Mouse (Mus musculus) embryonic facial prominence, embryonic 11.5 days (tissue): ENCODE results near the gene Zfp661. TPM values are rescaled to one million over a fixed set of nuclear protein-coding genes. Genes with fewer than 3 reads are reported as not detected.
"Not testable (repeated sequence)": the region's sequence is repeated elsewhere in the genome, so short reads cannot be mapped to it uniquely, and the experiment has no call there.

ENCODE experiments used
- ATAC-seq: fragments of 200-750 bp; cut with Nextera tagmentation; replicated peaks from 2 replicates; pipeline ENCODE4 v1.8.0; 2017; ENCODE audit warnings: low read depth; ENCODE audit not compliant: insufficient number of reproducible peaks, low FRiP score, low TSS enrichment
- DNase-seq: peaks from one replicate; pipeline ENCODE4 v3.0.0-alpha.2; 2015; ENCODE audit warnings: low spot score
- H3K27ac ChIP-seq: fragments of 300-500 bp; sonication (generic); replicated peaks from 2 replicates; pipeline ENCODE4 v1.5.1; 2014; ENCODE audit warnings: mild to moderate bottlenecking, low read depth, low read length, control low read depth
- H3K27me3 ChIP-seq: fragments of 300-500 bp; sonication (generic); 2 replicates; pipeline ENCODE4 v1.6.1; 2014; ENCODE audit warnings: mild to moderate bottlenecking, low read length, moderate library complexity, mixed read lengths; ENCODE audit not compliant: control insufficient read depth, insufficient read depth
- H3K36me3 ChIP-seq: fragments of 300-500 bp; sonication (generic); replicated peaks from 2 replicates; pipeline ENCODE4 v1.6.1; 2014; ENCODE audit warnings: low read depth, mild to moderate bottlenecking, low read length, moderate library complexity, mixed read lengths; ENCODE audit not compliant: control insufficient read depth, insufficient read depth
- H3K4me1 ChIP-seq: fragments of 300-500 bp; sonication (generic); 2 replicates; pipeline ENCODE4 v1.6.1; 2014; ENCODE audit warnings: low read length, mixed read lengths; ENCODE audit not compliant: control insufficient read depth, insufficient read depth
- H3K4me2 ChIP-seq: fragments of 300-500 bp; sonication (generic); 2 replicates; pipeline ENCODE4 v1.6.1; 2014; ENCODE audit warnings: low read depth, mild to moderate bottlenecking, control low read depth, low read length, moderate library complexity
- H3K4me3 ChIP-seq: fragments of 300-500 bp; sonication (generic); 2 replicates; pipeline ENCODE4 v1.5.1; 2014; ENCODE audit warnings: low read depth, low read length, control low read depth
- H3K9ac ChIP-seq: fragments of 300-500 bp; sonication (generic); replicated peaks from 2 replicates; pipeline ENCODE4 v1.6.1; 2014; ENCODE audit warnings: mild to moderate bottlenecking, control low read depth, low read length
- H3K9me3 ChIP-seq: fragments of 300-500 bp; sonication (generic); replicated peaks from 2 replicates; pipeline ENCODE4 v1.6.1; 2016; ENCODE audit warnings: mild to moderate bottlenecking, low read length, inconsistent platforms, mixed read lengths; ENCODE audit not compliant: control insufficient read depth
- WGBS: fragments of 180-500 bp; shearing (Covaris S2); extraction: QIAGEN DNeasy Blood & Tissue Kit; methylation state at CpG from one replicate; pipeline ENCODE4 v1.1.7; 2014; 5-methylcytosine and 5-hydroxymethylcytosine counted together
- polyA plus RNA-seq: library from polyadenylated mRNA; unstranded; fragments of >200 nt; fragmentation: Nextera tagmentation; extraction: Ambion mirVana; gene quantifications from 2 replicates; pipeline ENCODE4 v1.2.1, GENCODE M21; 2014

Gene Zfp661
- polyA plus RNA-seq, 1 experiment from 2014 or later: 7.5 TPM

DNA sequence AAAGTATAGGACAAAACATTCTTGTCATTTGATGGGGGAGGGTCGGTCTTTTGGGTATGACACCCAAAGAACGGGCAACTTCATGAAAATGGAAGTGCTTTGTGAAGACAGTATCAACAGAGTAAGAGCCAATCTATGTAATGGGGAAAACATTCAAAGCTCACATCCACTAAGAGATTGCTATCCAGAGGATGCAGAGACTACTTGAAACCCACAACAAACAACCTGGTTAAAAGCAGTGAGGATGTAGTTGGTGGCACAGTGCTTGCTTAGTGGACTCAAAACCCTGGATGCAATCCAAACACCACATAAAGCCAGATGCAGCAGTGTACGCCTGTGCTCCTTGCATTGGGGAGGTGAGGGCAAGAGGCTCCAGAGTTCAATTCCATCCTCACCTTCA lies 32.4 kb upstream of the Zfp661 start:
- Histone ChIP-seq H3K27me3 (no peaks in the 10 kb centered on the region), H3K4me1 (no peaks in the 10 kb centered on the region), H3K9ac (no peak overlapping the region), H3K9me3 (no peaks in the 10 kb centered on the region), H3K4me3 (no peak overlapping the region), H3K4me2 (no peak overlapping the region), H3K36me3 (no peaks in the 10 kb centered on the region), H3K27ac (no peak overlapping the region)
- DNase-seq (no peak), ATAC-seq (no peak)
- WGBS: 86% methylated on average over 3 of the region's 3 CpGs

DNA sequence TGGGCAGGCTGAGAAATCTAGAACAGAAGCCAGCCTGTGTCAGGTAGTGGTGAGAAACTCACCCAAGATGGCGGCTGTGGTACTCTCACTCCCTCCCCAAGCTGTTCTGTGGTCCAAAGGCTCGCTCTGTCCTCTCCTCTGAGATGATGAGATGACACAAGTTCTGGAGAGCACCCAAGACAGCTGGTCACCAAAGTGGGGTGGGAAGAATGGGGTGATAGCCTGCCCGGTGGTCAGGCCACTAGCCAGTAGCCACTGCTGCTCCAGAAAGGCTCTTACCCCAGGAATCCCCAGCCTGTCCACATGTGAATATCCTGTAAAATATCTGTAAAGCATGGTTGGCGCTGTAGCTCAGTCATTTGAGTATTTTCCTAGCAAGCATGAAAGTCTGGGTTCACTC lies 25.4 kb upstream of the Zfp661 start:
- H3K36me3 ChIP-seq: no peaks in the 10 kb centered on the region
- no peaks in the 10 kb centered on the region for H3K27me3 ChIP-seq
- no peak for ATAC-seq
- whole genome bisulfite sequencing: 96% methylated on average over 4 of the region's 4 CpGs
- no peaks in the 10 kb centered on the region for H3K4me1 ChIP-seq
- no peak overlapping the region for H3K27ac ChIP-seq
- DNase-seq: no peak
- no peak overlapping the region for H3K9ac ChIP-seq
- no peak overlapping the region for H3K4me3 ChIP-seq
- no peak overlapping the region for H3K4me2 ChIP-seq
- no peaks in the 10 kb centered on the region for H3K9me3 ChIP-seq

- Histone ChIP-seq H3K9me3 (no peaks in the 10 kb centered on the region), H3K36me3 (no peaks in the 10 kb centered on the region), H3K27ac (no peak overlapping the region), H3K9ac (no peak overlapping the region), H3K4me1 (no peaks in the 10 kb centered on the region), H3K27me3 (no peaks in the 10 kb centered on the region), H3K4me3 (no peak overlapping the region), H3K4me2 (no peak overlapping the region)
- DNase-seq (no peak), ATAC-seq (no peak)
- WGBS: 84% methylated on average over 4 of the region's 4 CpGs
Observed at GRCm38 (mm10) chr2:127611386-127611785, 24.5 kb upstream of the Zfp661 start.

DNA sequence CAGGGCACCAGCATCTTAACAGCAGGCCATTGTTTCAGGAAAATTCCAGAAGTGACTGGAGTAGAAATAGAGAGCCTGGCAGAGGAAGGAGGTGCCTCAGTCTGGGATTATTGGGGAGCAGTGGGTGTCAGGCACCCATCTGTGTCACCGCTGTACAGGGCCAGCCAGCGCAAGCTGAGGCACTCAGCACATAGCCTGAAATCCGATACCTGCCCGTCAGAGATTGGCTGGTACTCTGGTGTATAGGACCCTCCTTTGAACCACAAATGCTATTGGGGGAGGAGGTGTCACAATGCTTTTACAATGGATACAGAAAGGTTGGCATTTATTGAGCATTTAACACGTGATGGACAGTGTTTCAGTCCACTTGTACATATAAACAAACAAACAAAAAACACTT lies 22.1 kb upstream of the Zfp661 start:
- Histone ChIP-seq H3K9me3 (no peaks in the 10 kb centered on the region), H3K4me1 (no peaks in the 10 kb centered on the region), H3K4me2 (no peak overlapping the region), H3K9ac (no peak overlapping the region), H3K27me3 (no peaks in the 10 kb centered on the region), H3K4me3 (no peak overlapping the region), H3K36me3 (no peaks in the 10 kb centered on the region; the same call in 1 of the 2 replicates), H3K27ac (no peak overlapping the region)
- WGBS: 4% methylated on average over 5 of the region's 5 CpGs
- ATAC-seq: peak; percentile 87
- DNase-seq: peak; percentile 49

DNA sequence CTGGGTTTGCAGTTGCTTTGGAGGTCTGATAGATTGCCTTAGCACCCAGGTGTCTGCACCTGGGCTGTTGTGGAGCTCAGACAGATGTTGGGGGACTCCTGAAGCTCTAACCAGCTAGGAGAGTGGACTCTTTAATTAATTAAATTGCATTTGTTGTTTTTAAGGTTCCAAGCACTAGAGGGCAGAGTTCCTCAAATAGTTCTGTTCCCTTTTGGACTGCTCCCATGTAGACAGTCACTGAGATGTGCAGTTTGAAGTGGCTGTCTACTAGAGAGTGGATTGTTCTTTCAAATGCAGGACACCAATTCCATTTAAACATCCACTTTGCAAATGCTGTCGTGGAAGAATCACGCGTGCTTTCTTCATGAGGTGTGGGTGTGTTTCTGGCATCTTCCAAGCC lies 21.3 kb upstream of the Zfp661 start:
- ATAC-seq: peak; percentile 53; the same call in 1 of the 2 replicates
- WGBS: 38% methylated on average over 3 of the region's 3 CpGs
- H3K4me1 ChIP-seq: no peaks in the 10 kb centered on the region

GRCm38 (mm10) chr2:127605203-127605602 lies 18.3 kb upstream of the Zfp661 start:
- ATAC-seq (no peak), DNase-seq (no peak)
- no peak overlapping the region for H3K27ac ChIP-seq
- H3K4me3 ChIP-seq: no peak overlapping the region
- no peak overlapping the region for H3K4me2 ChIP-seq
- H3K27me3 ChIP-seq: no peaks in the 10 kb centered on the region
- 97% methylated on average over 3 of the region's 3 CpGs for WGBS
- H3K36me3 ChIP-seq: peaks cover 2% of the 10 kb centered on the region
- no peaks in the 10 kb centered on the region for H3K9me3 ChIP-seq
- no peak overlapping the region for H3K9ac ChIP-seq
- no peaks in the 10 kb centered on the region for H3K4me1 ChIP-seq

More for the DNA sequence above, 21.3 kb upstream of the Zfp661 start:
- Histone ChIP-seq H3K4me2 (no peak overlapping the region), H3K27me3 (no peaks in the 10 kb centered on the region), H3K9ac (no peak overlapping the region), H3K36me3 (no peaks in the 10 kb centered on the region; the same call in 1 of the 2 replicates), H3K27ac (no peak overlapping the region), H3K4me3 (no peak overlapping the region), H3K9me3 (no peaks in the 10 kb centered on the region)
- DNase-seq: peak; percentile 80

DNA sequence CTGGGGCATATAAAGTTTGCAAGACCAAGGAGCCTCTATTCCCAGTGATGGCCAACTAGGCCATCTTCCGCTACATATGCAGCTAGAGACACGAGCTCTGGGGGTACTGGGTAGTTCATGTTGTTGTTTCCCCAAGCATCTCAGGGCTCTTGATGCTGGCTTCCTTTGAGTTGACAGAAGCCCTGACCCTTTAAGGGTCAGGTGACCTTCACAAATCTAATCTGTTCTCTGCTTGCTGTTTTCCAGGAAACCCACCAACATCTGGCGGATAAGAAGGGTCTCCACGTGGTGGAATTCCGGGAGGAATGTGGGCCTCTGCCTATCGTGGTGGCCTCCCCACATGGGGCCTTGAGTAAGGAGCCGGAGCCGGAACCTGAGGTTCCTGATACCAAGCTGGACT lies 16.5 kb upstream of the Zfp661 start:
- not testable (repeated sequence) for H3K27me3 ChIP-seq, H3K4me1 ChIP-seq, DNase-seq, H3K4me3 ChIP-seq, H3K9ac ChIP-seq, H3K4me2 ChIP-seq, ATAC-seq, H3K9me3 ChIP-seq, H3K36me3 ChIP-seq, H3K27ac ChIP-seq
- 65% methylated on average over 6 of the region's 8 CpGs for WGBS

DNA sequence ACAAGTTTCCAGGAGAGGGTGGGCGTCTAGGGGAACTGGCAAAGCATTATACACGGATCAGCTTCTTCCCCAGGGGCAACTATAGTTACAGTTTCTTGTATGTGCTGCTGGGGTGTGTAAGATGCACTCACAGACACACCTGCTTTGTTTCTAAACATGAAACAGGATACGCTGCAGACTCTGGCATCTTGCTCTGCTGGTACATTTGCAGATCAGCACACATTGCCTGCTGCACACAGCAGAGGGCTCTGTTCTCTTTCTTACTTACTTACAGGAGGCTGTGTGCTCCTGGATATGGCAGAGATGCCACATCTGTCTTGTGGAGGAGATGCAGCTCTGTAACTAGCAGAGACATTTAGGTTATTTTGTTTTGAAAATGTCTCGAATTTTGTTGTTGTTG lies 3.9 kb upstream of the Zfp661 start:
- ATAC-seq: no peak

More for the DNA sequence above, 3.9 kb upstream of the Zfp661 start:
- Histone ChIP-seq H3K27ac (no peak overlapping the region), H3K27me3 (no peaks in the 10 kb centered on the region), H3K9ac (no peak overlapping the region), H3K4me2 (no peak overlapping the region), H3K4me3 (no peak overlapping the region), H3K4me1 (no peaks in the 10 kb centered on the region), H3K9me3 (no peaks in the 10 kb centered on the region), H3K36me3 (no peaks in the 10 kb centered on the region; the same call in 1 of the 2 replicates)
- no peak for DNase-seq
- 75% methylated on average over 4 of the region's 4 CpGs for WGBS
